Mouse (Mus musculus): ENCODE measurements around the gene Tet2. TPM values are rescaled to one million over a fixed set of nuclear protein-coding genes. Genes with fewer than 3 reads are reported as not detected.

Gene Tet2
- polyA plus RNA-seq, 1 experiment, result 17.3 TPM

DNA sequence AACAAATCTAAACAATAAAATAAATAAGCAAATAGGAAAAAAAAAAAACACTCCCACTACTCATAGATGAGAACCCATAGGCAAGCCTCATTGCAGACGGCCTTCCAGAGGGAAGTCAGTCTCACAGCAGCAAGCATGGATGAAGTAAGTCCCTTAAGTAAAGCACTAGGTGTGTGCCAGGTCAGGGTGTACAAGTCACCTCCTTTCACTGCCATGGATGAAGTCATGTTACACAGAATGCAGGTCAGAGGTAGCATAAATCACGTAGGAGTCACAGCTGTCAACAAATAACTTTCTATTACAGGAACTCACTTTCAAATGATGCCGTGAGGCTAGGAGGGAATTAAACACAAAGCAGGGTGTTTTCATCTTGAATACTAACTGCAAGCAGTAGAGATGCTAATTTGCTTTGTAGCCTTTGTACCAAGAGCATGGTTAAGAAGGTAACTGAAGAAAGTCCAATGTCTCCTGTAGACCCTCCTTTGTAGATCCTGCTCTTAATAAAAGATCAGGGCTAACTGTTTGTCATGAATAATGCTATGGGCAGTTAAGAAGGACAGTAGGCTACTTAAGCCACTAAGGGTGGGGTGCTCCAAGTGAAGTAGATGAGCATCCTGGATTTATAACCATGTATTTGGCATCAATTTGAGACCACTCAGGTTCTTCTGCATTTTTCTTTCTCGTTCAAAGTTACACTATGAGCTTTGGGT lies 20.4 kb downstream of the Tet2 start:
- no peak for DNase-seq
- 57% methylated on average over 4 of the region's 4 CpGs for WGBS
- H3K4me3 ChIP-seq (replicated peaks; ENCODE audit: extremely low read depth, low read depth, low read length), result no peak overlapping the region
- no peak for TF ChIP-seq CTCF (IDR thresholded peaks at IDR 0.05; ENCODE audit: insufficient read depth, low read length)
- TF ChIP-seq POLR2A (IDR thresholded peaks at IDR 0.05; ENCODE audit: borderline replicate concordance, extremely low read depth, low read depth, low read length), result no peak
- H3K4me1 ChIP-seq (ENCODE audit: control insufficient read depth, insufficient read depth, low read length), result peaks cover 4% of the 10 kb centered on the region

DNA sequence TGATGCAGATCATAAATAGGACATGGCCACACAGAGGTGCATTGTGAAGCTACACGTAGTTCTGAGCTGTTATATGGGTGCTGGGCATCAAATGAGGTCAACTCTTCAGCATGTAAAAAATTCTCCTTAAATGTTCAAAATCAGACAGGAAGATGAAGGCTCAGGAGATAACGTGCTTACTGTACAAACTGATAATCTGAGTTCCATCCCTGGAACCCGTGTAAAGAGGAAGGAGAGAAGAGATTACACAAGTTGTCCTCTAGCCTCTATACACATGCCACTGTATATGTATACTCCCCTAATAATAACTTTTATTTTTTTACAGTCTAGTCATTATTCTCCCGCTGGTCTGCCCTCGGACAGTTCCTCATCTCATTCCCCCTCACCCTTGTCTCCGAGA lies 21.7 kb downstream of the Tet2 start:
- TF ChIP-seq POLR2A (IDR thresholded peaks at IDR 0.05; ENCODE audit: borderline replicate concordance, extremely low read depth, low read depth, low read length) (no peak), CTCF (IDR thresholded peaks at IDR 0.05; ENCODE audit: insufficient read depth, low read length) (no peak)
- 79% methylated on average over 6 of the region's 6 CpGs for WGBS

DNA sequence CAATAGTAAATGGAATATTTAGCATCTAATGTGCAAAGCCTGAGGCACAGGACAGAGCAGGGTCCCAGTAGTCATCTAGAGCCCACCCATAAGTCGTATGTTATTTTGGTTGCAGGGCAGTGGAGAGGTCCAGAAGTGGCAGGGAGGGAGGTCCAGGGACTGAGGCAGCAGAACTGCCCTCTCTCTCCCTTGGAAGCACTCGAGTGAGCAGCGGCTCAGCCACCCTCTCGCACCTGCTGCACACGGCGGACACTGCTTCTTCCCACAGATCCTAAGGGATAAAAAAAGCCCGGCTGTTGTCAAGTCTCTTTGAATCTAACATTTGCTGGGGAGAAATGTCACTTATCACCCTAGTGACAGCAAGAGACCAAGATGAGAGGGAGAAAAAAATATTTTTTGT lies 22.6 kb downstream of the Tet2 start:
- peaks cover 4% of the 10 kb centered on the region for H3K4me1 ChIP-seq (ENCODE audit: control insufficient read depth, insufficient read depth, low read length)
- TF ChIP-seq POLR2A (IDR thresholded peaks at IDR 0.05; ENCODE audit: borderline replicate concordance, extremely low read depth, low read depth, low read length), result no peak
- TF ChIP-seq CTCF (IDR thresholded peaks at IDR 0.05; ENCODE audit: insufficient read depth, low read length), result no peak
- WGBS, result 76% methylated on average over 7 of the region's 7 CpGs
- no peak for DNase-seq
- H3K4me3 ChIP-seq (replicated peaks; ENCODE audit: extremely low read depth, low read depth, low read length), result no peak overlapping the region

More for the DNA sequence above, 21.7 kb downstream of the Tet2 start:
- peaks cover 4% of the 10 kb centered on the region for H3K4me1 ChIP-seq (ENCODE audit: control insufficient read depth, insufficient read depth, low read length)
- DNase-seq, result no peak
- H3K4me3 ChIP-seq (replicated peaks; ENCODE audit: extremely low read depth, low read depth, low read length), result no peak overlapping the region

DNA sequence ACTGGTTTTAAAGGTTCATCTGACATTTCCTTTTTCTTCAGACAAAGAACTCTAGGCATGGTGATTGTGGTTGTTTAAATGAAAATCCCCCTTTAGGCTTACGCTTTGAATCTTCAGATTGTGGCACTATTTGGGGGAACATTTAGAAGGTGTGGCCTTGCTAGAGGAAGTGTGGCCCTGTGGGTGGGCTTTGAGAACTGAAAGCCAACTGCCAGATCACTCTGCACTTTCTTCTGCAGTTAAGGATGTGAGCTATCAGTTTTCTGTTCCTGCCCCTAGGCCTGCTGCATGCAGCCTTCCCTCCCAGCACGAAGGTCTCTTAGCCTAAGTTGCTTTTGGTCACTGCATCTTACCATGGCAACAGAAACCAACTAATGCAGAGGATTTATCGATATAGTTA lies 26.1 kb downstream of the Tet2 start:
- 91% methylated on average over 3 of the region's 3 CpGs for WGBS
- Histone ChIP-seq H3K4me1 (ENCODE audit: control insufficient read depth, insufficient read depth, low read length) (peaks cover 3% of the 10 kb centered on the region; the same call in 1 of the 2 replicates), H3K4me3 (replicated peaks; ENCODE audit: extremely low read depth, low read depth, low read length) (no peak overlapping the region)
- TF ChIP-seq CTCF (IDR thresholded peaks at IDR 0.05; ENCODE audit: insufficient read depth, low read length), result no peak
- TF ChIP-seq POLR2A (IDR thresholded peaks at IDR 0.05; ENCODE audit: borderline replicate concordance, extremely low read depth, low read depth, low read length), result no peak
- DNase-seq, result no peak

DNA sequence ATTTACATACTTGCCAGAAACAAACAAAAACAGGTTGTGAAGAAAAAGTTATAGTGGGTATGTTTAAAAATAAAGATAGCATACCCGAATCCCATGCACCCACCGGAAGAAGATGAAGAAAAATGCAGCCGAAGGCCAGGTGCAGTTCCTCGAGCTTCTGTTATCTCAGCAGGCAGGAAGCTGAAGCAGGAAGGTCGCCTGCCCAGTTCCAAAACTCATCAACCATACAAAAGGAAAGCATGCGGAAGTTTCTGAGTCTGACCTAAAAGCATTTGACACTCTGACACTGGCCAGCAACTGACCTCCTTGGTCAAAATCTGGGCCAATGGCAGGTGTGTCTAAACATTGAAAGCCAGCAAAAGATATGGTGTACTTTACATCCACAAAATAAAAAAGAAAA lies 26.8 kb downstream of the Tet2 start:
- DNase-seq, result no peak
- 53% methylated on average over 6 of the region's 6 CpGs for WGBS
- Histone ChIP-seq H3K4me1 (ENCODE audit: control insufficient read depth, insufficient read depth, low read length) (peaks cover 3% of the 10 kb centered on the region; the same call in 1 of the 2 replicates), H3K4me3 (replicated peaks; ENCODE audit: extremely low read depth, low read depth, low read length) (no peak overlapping the region)
- TF ChIP-seq CTCF (IDR thresholded peaks at IDR 0.05; ENCODE audit: insufficient read depth, low read length) (no peak), POLR2A (IDR thresholded peaks at IDR 0.05; ENCODE audit: borderline replicate concordance, extremely low read depth, low read depth, low read length) (no peak)

DNA sequence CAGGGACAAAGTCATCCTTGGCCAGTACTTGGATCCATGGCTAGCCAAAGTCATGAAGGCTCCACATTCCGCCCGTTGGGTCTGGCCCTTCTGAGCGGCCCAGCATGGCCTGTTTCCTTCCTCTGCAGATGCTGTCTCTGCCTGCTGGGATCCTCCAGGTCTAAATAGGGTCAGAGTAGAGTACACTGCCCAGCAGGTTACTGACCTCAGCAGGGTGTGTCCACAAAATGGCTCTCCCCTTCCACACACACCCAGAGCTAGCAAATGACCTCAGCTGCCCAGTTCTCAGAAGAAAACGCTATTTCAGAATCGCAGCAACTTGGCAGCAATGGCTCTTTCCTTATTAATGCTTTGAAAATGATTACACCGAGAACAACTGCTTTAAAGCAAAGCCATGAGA lies 27.5 kb downstream of the Tet2 start:
- Histone ChIP-seq H3K4me3 (replicated peaks; ENCODE audit: extremely low read depth, low read depth, low read length) (no peak overlapping the region), H3K4me1 (ENCODE audit: control insufficient read depth, insufficient read depth, low read length) (peaks cover 3% of the 10 kb centered on the region; the same call in 1 of the 2 replicates)
- TF ChIP-seq POLR2A (IDR thresholded peaks at IDR 0.05; ENCODE audit: borderline replicate concordance, extremely low read depth, low read depth, low read length), result no peak
- no peak for TF ChIP-seq CTCF (IDR thresholded peaks at IDR 0.05; ENCODE audit: insufficient read depth, low read length)
- 64% methylated on average over 6 of the region's 6 CpGs for WGBS
- DNase-seq, result no peak

DNA sequence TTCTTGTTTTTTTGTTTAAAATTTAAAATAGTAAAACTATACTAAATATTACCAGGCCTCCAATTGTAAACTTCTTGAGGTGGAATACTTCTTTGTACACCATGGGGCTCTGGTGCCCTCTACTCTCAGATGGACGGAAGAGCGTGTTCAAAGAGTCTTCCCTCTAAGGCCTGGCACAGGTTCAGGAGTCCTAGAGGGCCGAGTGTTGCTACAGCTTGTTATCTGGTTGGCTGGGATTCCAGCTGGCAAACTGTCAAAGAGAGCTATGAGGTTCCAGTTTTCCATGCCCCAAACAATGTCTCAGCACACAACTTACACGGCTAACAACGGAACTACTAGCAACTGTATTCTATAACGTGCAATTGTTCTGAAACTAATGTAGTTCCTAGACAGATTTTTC lies 28.8 kb downstream of the Tet2 start:
- DNase-seq, result peak; percentile 47
- H3K4me3 ChIP-seq (replicated peaks; ENCODE audit: extremely low read depth, low read depth, low read length), result no peak overlapping the region
- peaks cover 3% of the 10 kb centered on the region; the same call in 1 of the 2 replicates for H3K4me1 ChIP-seq (ENCODE audit: control insufficient read depth, insufficient read depth, low read length)
- no peak for TF ChIP-seq POLR2A (IDR thresholded peaks at IDR 0.05; ENCODE audit: borderline replicate concordance, extremely low read depth, low read depth, low read length)
- TF ChIP-seq CTCF (IDR thresholded peaks at IDR 0.05; ENCODE audit: insufficient read depth, low read length), result no peak
- 21% methylated on average over 6 of the region's 6 CpGs for WGBS

DNA sequence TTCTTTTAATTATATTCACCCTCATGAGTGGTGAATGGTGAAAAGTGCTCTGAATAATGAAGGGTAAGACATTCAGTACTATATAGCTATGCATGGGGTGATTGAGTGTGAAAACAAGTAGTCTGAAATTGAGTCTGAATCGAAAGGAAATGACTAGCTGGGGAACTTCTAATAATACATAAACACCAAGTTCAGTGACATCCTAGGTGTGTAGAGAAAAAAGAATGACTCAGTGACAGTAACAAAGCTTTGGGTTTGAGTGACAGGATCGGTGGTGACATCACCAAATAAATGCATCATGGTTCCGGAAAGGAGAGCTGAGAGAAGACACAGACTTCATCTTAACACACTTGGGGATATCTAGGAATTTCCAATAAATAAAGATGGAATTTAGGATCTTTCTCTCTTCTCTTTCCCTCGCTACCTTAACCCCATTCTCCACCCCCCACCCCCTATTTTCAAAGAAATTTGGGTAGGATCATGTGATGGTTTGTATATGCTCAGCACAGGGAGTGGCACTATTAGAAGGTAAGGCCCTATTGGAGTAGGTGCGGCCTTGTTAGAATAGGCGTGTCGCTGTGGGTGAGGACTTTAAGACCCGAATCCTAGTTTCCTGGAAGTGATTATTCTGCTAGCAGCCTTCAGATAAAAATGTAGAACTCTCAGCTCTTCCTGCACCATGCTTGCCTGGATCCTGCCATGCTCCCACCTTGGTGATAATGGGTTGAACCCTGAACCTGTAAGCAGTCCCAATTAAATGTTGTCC lies 29.6 kb downstream of the Tet2 start:
- WGBS, result 86% methylated on average over 8 of the region's 8 CpGs
- Histone ChIP-seq H3K4me1 (ENCODE audit: control insufficient read depth, insufficient read depth, low read length) (peaks cover 3% of the 10 kb centered on the region; the same call in 1 of the 2 replicates), H3K4me3 (replicated peaks; ENCODE audit: extremely low read depth, low read depth, low read length) (no peak overlapping the region)
- no peak for DNase-seq
- TF ChIP-seq POLR2A (IDR thresholded peaks at IDR 0.05; ENCODE audit: borderline replicate concordance, extremely low read depth, low read depth, low read length) (no peak), CTCF (IDR thresholded peaks at IDR 0.05; ENCODE audit: insufficient read depth, low read length) (no peak)

DNA sequence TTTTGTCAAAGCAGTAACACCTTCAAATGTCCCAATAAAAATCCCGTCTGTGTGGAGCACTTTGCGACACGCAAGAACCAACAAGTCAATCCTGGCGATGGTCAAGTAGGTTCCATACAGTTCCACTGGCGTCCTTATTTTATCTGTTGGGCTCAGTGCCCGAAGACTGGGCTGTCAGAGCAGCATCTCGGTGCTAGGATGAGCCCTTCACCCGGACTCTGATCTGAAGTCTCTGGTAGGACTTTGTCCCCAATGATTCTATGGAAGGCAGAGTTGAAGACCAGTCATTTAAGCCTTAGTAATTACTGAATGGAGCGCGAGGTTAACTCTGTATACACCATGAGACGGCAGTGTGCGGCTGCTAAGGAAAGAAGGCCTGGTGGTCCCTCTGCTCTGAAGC lies 30.6 kb downstream of the Tet2 start:
- WGBS, result 93% methylated on average over 12 of the region's 12 CpGs
- no peak overlapping the region for H3K4me3 ChIP-seq (replicated peaks; ENCODE audit: extremely low read depth, low read depth, low read length)
- no peak for DNase-seq
- TF ChIP-seq POLR2A (IDR thresholded peaks at IDR 0.05; ENCODE audit: borderline replicate concordance, extremely low read depth, low read depth, low read length), result no peak
- no peak for TF ChIP-seq CTCF (IDR thresholded peaks at IDR 0.05; ENCODE audit: insufficient read depth, low read length)
- peaks cover 3% of the 10 kb centered on the region; the same call in 1 of the 2 replicates for H3K4me1 ChIP-seq (ENCODE audit: control insufficient read depth, insufficient read depth, low read length)

All from lung, adult 2 months (tissue).